Mouse (Mus musculus) cerebellum, adult 2 months (tissue): ENCODE data around the gene Sqstm1.

ENCODE experiments used
- CTCF ChIP-seq: fragments of 200-500 bp; IDR thresholded peaks from 2 replicates; pipeline ENCODE4 v1.5.1; 2011; ENCODE audit warnings: low read depth, mild to moderate bottlenecking, control low read depth, low read length, moderate library complexity, borderline replicate concordance; ENCODE audit not compliant: insufficient read depth
- POLR2A ChIP-seq: fragments of 200-500 bp; IDR thresholded peaks from 2 replicates; pipeline ENCODE4 v1.6.1; 2011; ENCODE audit warnings: low read length, control low read depth, borderline replicate concordance; ENCODE audit not compliant: insufficient read depth

GRCm38 (mm10) chr11:50182702-50183101 lies 27.9 kb downstream of the Sqstm1 start:
- TF ChIP-seq CTCF (no peak), POLR2A (no peak)
